In the genomic region with DNA sequence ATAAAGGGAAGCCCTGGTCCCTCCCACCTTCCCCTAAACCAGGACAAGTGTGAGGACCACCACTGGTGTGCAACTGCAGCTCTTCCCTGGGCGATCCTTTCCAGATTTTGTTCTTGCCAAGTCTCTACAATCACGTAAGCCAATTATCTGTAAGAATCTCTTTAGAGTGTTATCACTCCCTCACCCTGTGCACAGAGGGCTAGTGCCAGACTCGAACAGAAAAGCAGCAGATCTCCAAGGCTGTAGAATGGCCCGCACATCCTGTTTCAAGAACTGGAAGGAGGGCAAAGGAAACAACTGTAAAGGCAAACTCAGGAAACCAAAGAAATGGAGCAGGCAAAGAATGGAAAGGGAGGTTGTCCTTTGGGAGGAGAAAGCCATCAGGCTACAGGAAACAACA, we compare ENCODE assay signal across 27 mouse cellular contexts. TPM values are rescaled to one million over a fixed set of nuclear protein-coding genes. Genes with fewer than 3 reads are reported as not detected.
DNase-seq lines count a peak whose midpoint lies in the region; ATAC-seq and TF ChIP-seq lines count a peak whose summit lies in the region.
"Had no signal": no experiment of that assay in that cellular context is flagged by ENCODE, and none has a peak within 500 bp of the region (broad histone marks: within the 10 kb centered on the region; RNA-seq: fewer than 3 reads in every experiment).

No protein-coding gene starts in this region.

- DNase-seq in heart, adult 2 months: no peak
- DNase-seq in heart, postnatal 25 days (ENCODE audit: low spot score): no peak
- DNase-seq in kidney, adult 2 months: no peak
- no peak for DNase-seq in spleen, postnatal 4 days (ENCODE audit: low spot score in 2 of 2)
- no peak for DNase-seq in cerebellum, adult 8-10 months
- DNase-seq: adrenal gland, adult 8-10 months; cerebellum, postnatal 14 days; embryo, embryonic 11 days; gastrocnemius, postnatal 36 days; heart, postnatal 36 days; kidney, adult 18-20 months; kidney, postnatal 36 days; layer of hippocampus, adult 9-11 months; liver, embryonic 13.5 days; lung, postnatal 36 days; right cerebral cortex, adult 18-20 months; thymus, postnatal 36 days had no signal

- 28% methylated on average over 4 of the region's 4 CpGs for WGBS in heart, adult 2 months
- 54% methylated on average over 4 of the region's 4 CpGs for WGBS in kidney, adult 2 months
- WGBS in kidney, embryonic 16.5 days: 62% methylated on average over 4 of the region's 4 CpGs

- H3K36me3 ChIP-seq in heart, adult 2 months (ENCODE audit: control insufficient read depth, insufficient read depth, low read length): peaks cover 10% of the 10 kb centered on the region
- H3K36me3 ChIP-seq in kidney, adult 2 months (ENCODE audit: control insufficient read depth, insufficient read depth, low read length): no peaks in the 10 kb centered on the region
- peaks cover 6% of the 10 kb centered on the region; the same call in 1 of the 2 replicates for H3K36me3 ChIP-seq in kidney, embryonic 16.5 days (ENCODE audit: insufficient read depth, low read length)
- H3K36me3 ChIP-seq in megakaryocyte, embryonic 14.5 days (replicated peaks; ENCODE audit: low read length): peaks cover 4% of the 10 kb centered on the region
- H3K36me3 ChIP-seq: embryonic facial prominence, embryonic 15.5 days; liver, embryonic 13.5 days had no signal

- H3K4me2 ChIP-seq in kidney, embryonic 16.5 days (replicated peaks; ENCODE audit: low read depth, low read length): no peak overlapping the region
- H3K4me2 ChIP-seq: embryonic facial prominence, embryonic 15.5 days; hindbrain, embryonic 15.5 days; liver, embryonic 13.5 days; midbrain, embryonic 11.5 days had no signal

- TF ChIP-seq POLR2A in heart, adult 2 months (IDR thresholded peaks at IDR 0.05; ENCODE audit: insufficient read depth, low read depth, low read length): no peak
- no peak for TF ChIP-seq POLR2A in kidney, adult 2 months (IDR thresholded peaks at IDR 0.05; ENCODE audit: low read depth, low read length)

- H3K9ac ChIP-seq in heart, adult 2 months (ENCODE audit: low read depth, low read length): no peak overlapping the region
- H3K9ac ChIP-seq in kidney, embryonic 16.5 days (replicated peaks; ENCODE audit: low read length): no peak overlapping the region
- H3K9ac ChIP-seq: embryonic facial prominence, embryonic 15.5 days; hindbrain, embryonic 15.5 days; liver, embryonic 13.5 days had no signal

- peak overlapping the region; percentile 16; the same call in 1 of the 2 replicates for H3K27ac ChIP-seq in heart, adult 2 months
- peak overlapping the region; percentile 27; the same call in 1 of the 2 replicates for H3K27ac ChIP-seq in kidney, adult 2 months (ENCODE audit: insufficient read depth, low read depth, low read length)
- no peak overlapping the region for H3K27ac ChIP-seq in kidney, embryonic 16.5 days (ENCODE audit: low read length)
- H3K27ac ChIP-seq: embryonic facial prominence, embryonic 15.5 days; hindbrain, embryonic 15.5 days; limb, embryonic 10.5 days; liver, embryonic 13.5 days had no signal

- intact Hi-C loops in heart, adult 2 months (cut with DNase I): no loop called here
- intact Hi-C loops in heart, postnatal 25 days (cut with DNase I): loop anchor here (2.0 kb wide), 1 partner anchor 24 kb away; no protein-coding TSS in a partner anchor

- TF ChIP-seq EP300 in heart, adult 2 months (IDR thresholded peaks at IDR 0.05; ENCODE audit: insufficient read depth, low read depth, low read length): no peak

- TF ChIP-seq CTCF in heart, adult 2 months (IDR thresholded peaks at IDR 0.05): no peak
- no peak for TF ChIP-seq CTCF in kidney, adult 2 months (conservative IDR thresholded peaks at IDR 0.05; ENCODE audit: insufficient read depth, insufficient read length, low read depth, low read length)

- ATAC-seq in kidney, embryonic 16.5 days (ENCODE audit: low FRiP score, low TSS enrichment): no peak
- no peak for ATAC-seq in megakaryocyte, adult 5-6 weeks (ENCODE audit: poor library complexity, severe bottlenecking)
- ATAC-seq: CD4-positive, CD25-positive, alpha-beta regulatory T cell, adult 4 months; forebrain, embryonic 16.5 days; Patski had no signal

- no peaks in the 10 kb centered on the region for H3K27me3 ChIP-seq in heart, adult 2 months (ENCODE audit: control insufficient read depth, insufficient read depth, low read length)
- H3K27me3 ChIP-seq in kidney, adult 2 months (replicated peaks; ENCODE audit: control insufficient read depth, insufficient read depth, low read length): no peaks in the 10 kb centered on the region
- no peaks in the 10 kb centered on the region for H3K27me3 ChIP-seq in kidney, embryonic 16.5 days (ENCODE audit: insufficient read depth, low read length)
- no peaks in the 10 kb centered on the region for H3K27me3 ChIP-seq in megakaryocyte, embryonic 14.5 days (replicated peaks)
- H3K27me3 ChIP-seq: embryonic facial prominence, embryonic 15.5 days; hindbrain, embryonic 15.5 days; liver, embryonic 13.5 days; Patski had no signal

- H3K4me3 ChIP-seq in heart, adult 2 months: no peak overlapping the region
- H3K4me3 ChIP-seq in kidney, adult 2 months (ENCODE audit: insufficient read depth, low read depth, low read length): no peak overlapping the region
- no peak overlapping the region for H3K4me3 ChIP-seq in kidney, embryonic 16.5 days (ENCODE audit: low read length)
- peak overlapping the region; percentile 6 for H3K4me3 ChIP-seq in megakaryocyte, embryonic 14.5 days (replicated peaks)
- H3K4me3 ChIP-seq: embryonic facial prominence, embryonic 15.5 days; hindbrain, embryonic 15.5 days; limb, embryonic 10.5 days; liver, embryonic 13.5 days had no signal

- no peaks in the 10 kb centered on the region for H3K9me3 ChIP-seq in kidney, embryonic 16.5 days (ENCODE audit: low read length)
- H3K9me3 ChIP-seq in megakaryocyte, embryonic 14.5 days: 0 out of 2 replicates have a peak, but pooled peaks cover 3% of the 10 kb centered on the region
- H3K9me3 ChIP-seq: embryonic facial prominence, embryonic 15.5 days; hindbrain, embryonic 15.5 days; limb, embryonic 10.5 days; liver, embryonic 13.5 days had no signal

- H3K4me1 ChIP-seq in heart, adult 2 months (ENCODE audit: control insufficient read depth, insufficient read depth, low read length): peaks cover 8% of the 10 kb centered on the region
- H3K4me1 ChIP-seq in kidney, adult 2 months (ENCODE audit: control insufficient read depth, insufficient read depth, low read length): peaks cover 34% of the 10 kb centered on the region
- peaks cover 16% of the 10 kb centered on the region for H3K4me1 ChIP-seq in kidney, embryonic 16.5 days (ENCODE audit: insufficient read depth, low read length)
- peaks cover 40% of the 10 kb centered on the region for H3K4me1 ChIP-seq in megakaryocyte, embryonic 14.5 days
- H3K4me1 ChIP-seq: limb, embryonic 10.5 days had no signal

- H3K79me2 ChIP-seq in heart, adult 2 months (replicated peaks; ENCODE audit: control insufficient read depth, insufficient read depth, low read length): no peaks in the 10 kb centered on the region; the same call in none of the 2 replicates

RNA-seq across cellular contexts. Expression of a gene that starts 29.2 kb away (rescaled TPM):
- total RNA-seq in heart, adult 2 months (2021): 10 to 100 TPM; 17.2 to 17.4 TPM
- 7.6 and 15.0 TPM in 2 replicates for polyA plus RNA-seq in heart, adult 2 months (2012; rRNA removed)
- 10 to 100 TPM; 19.2 to 20.3 TPM for total RNA-seq in heart, postnatal 25 days (2021)
- polyA plus RNA-seq in kidney, adult 2 months (2012; rRNA removed): 18.5 and 23.0 TPM in 2 replicates
- 41.4 and 46.2 TPM in 2 replicates for polyA plus RNA-seq in kidney, embryonic 16.5 days (2015; fragmentation: Nextera tagmentation; extraction: Ambion mirVana)
- 0.22 TPM in 1 of 2 replicates, not detected in the other for polyA plus RNA-seq in megakaryocyte, embryonic 14.5 days (2012; ENCODE audit: insufficient read depth, low replicate concordance)
- 2.5 and 3.4 TPM in 2 replicates for total RNA-seq in megakaryocyte, adult 5-6 weeks (2015)
- total RNA-seq in megakaryocyte, adult 5-6 weeks (2017): 4.5 and 6.3 TPM in 2 replicates
